Mouse (Mus musculus) cerebellum, postnatal 25 days (tissue): ENCODE data around the gene Lrrc4b.

Source experiments
- DNase-seq, 2 experiments: peaks; one replicate each; pipeline ENCODE4 v3.0.0; 2021; ENCODE audit warnings: mixed read lengths in 2 of 2

Lrrc4b gene

DNA sequence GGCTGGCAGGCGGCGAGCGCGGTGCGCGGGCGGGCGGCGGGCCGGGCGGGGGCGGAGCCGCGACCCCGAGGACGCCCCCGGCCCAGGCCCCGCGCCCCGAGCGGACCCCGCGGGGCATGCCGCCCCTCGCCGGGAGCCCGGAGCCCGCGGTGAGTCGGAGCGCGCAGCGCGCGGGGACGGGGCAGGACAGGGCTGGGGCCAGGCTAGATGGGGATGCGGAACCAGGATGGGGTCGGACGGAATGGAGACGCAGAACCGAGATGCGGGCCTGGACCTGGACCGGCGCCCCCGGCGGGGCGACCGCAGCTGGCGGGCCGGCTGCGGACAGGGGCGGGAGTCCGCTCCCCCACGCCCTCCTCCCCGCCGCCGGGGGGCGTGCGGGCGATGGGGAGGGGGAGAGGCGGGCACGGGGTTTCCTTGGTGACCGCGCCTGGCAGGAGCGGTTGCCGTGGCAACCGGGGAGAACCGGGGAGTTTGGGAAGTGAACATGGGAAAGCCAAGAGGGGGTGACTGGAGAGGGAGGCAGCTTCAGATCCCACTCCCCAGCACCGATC, at the start of gene Lrrc4b:
Lrrc4b (plus strand) TSS at position 51 of the 554 bp plus-strand sequence.
- peak; percentile 69 to 73 for DNase-seq

DNA sequence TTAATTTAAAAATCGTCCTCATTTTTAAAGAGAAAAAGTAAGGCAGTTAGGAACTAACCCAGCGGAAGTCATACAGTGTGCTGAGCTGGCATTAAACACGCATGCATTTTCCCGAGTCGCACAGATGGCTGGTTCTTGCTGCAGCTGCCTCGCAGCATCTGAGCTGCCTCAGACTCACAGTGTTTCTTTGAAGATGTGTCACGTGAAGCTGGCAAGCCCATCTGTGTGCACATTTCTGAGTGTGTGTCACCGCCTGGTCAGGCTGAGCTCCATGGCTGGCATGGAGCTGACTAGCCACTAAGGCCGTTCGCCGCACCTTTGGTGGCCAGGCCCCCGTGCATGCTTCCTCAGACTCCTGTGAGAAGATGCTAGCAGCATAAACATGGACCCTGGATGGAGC, 46.3 kb upstream of the Lrrc4b start:
- DNase-seq: peak in 1 of 2 experiments; percentile 45

DNA sequence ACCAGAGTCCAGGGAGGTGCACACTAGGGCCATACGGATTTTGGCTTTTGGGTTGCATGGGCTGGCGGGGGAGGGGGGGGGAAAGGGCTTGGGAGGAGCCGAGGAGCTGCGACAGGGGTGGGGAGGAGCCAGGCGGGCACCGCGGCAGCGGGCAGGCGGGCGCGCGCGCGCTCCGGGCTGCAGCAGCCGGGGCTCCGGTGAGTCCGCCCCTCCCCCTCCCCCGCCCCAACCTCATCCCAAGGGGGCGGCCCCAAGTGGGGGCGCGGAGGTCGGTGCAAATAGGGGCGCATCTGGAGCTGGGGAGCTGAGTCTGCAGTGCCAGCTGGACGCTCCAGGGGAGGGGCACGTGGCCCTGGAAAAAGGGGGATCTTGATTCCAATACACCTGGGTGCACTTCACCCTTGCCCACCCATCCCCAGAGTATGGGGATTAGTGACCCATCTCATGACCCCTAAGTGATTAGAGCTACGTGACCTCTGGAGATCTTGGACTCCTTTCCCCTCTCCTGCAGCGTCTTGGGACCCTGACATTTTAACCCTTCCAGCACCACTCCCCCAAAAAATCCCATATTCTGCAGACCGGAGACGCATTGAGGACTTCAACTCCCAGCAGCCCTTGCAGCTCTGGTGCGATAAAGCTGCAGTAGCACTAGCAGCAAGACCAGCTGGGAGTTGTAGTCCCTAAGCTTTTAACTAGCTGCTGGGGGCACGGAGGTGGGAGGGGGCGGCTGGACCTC, 44.7 kb upstream of the Lrrc4b start, which contains the start of gene Syt3:
Syt3 (plus strand) TSS at position 123 of the 736 bp plus-strand sequence.
- DNase-seq: peak; percentile 90

DNA sequence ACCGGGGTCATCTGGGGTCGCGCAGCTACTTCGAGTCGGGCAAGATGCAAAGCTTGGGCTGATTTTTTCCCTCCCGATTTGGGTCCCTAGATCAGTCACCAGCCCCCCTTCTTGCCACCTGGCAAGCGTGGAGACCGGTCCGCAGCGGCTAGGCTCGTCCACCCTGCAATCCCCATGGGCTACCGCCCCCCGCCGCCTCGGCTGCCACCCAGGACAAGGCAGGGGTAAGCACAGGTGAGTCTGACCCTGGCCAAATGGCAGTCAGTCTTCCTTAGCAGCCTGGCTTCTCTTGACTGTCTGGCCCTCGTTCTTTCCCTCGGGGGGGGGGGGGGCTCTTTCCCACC, 44.1 kb upstream of the Lrrc4b start:
- no peak for DNase-seq

DNA sequence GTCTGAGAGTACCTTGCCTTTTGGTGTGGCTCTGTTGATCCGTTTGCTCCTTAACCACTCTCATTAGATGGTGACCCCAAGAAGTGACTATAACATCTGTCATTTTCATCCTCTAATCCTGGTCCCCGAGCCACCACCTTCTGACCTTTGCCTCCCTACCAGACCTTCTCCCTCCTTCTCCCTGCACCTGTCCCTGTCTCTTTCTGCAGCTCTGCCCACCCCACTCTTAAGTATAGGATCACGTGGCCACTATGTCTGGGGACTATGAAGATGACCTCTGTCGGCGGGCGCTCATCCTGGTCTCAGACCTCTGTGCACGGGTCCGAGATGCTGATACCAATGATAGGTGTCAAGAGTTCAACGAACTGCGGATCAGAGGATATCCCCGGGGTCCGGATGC, 43.1 kb upstream of the Lrrc4b start, which contains the start of gene 1700008O03Rik:
1700008O03Rik (minus strand) TSS at position 101 of the 400 bp plus-strand sequence.
- no peak for DNase-seq

DNA sequence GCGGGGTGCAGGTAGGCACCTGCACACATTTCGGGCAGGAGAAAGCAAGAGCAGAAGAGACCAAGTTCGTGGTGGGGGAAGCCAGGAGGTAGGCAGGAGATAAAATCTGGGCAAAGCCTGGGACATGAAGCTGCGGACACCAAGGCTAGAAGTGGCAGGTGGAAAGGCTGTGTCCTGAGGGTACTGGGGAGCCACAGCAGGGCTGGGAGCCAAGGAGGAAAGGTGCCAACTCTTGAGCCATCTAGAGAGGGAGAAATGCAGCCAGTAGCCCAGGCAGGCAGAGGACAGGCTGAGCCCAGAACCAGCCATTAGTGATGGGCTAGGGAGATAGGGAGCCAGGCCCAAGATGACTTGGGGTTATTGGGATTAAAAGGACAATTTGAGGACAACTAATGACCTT, 37.0 kb upstream of the Lrrc4b start:
- peak; percentile 97 for DNase-seq

DNA sequence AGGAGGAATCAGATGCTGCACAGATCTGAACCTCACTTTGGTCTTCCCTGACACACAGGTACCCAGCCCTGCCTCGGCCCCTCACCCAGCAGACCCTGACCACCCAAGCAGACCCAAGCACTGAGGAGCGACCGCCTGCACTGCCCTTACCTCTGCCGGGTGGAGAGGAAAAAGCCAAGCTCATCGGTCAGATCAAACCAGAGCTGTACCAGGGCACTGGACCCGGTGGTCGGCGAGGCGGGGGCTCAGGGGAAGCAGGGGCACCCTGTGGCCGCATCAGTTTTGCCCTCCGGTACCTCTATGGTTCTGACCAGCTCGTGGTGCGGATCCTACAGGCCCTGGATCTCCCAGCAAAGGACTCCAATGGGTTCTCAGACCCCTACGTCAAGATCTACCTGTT, 36.5 kb upstream of the Lrrc4b start:
- DNase-seq: peak in 1 of 2 experiments; percentile 51

DNA sequence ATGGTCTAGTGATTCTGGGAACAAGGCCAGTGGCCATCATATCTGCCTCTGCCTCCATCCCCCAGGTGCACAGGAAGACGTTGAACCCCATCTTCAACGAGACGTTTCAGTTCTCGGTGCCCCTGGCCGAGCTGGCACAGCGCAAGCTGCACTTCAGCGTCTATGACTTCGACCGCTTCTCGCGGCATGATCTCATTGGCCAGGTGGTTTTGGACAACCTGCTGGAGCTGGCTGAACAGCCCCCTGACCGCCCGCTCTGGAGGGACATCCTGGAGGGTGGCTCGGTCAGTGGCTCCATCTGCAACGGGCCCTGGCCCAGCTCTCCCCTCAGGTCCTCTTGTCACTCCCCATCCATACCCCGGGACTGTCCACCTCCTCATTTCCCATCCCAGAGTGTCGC, 35.5 kb upstream of the Lrrc4b start:
- DNase-seq: peak; percentile 49 to 50

DNA sequence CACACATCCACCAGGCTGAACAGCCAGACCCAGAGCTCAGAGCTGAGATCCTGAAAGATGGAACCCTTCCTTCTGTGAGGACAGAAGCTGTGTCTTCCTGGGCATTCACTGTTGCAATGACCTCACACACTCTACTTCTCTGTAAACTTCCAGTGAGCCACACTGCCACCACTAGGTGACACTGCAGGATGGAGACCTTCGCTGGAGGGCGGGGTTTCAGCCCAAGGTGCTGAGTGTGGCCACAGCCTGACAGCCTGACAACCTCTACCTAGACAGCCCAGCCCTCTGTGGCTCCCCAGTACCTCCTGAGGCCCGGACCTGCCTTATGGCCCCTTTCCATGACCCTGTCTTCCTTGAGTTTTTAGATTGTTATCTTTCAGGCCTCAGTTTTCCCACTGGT, 30.2 kb upstream of the Lrrc4b start:
- peak; percentile 71 to 83 for DNase-seq

DNA sequence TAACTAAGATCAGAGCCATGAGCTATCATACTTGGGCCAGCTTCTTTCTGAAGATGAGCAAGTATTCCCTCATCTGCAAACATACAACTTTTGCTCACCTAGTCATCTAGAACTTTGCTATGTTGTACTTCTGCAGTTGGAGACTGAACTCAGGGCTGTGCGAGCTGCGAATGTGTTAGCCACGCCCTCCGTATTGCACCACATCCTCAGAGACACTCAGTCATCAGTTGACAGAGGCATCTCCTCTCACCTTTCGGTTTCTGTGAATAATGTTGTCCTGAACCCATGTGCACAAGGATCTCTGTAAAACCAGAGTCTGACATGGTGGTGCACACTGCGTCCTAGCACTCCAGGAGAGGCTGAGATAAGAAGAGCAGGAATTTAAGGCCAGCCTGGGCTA, 27.1 kb upstream of the Lrrc4b start:
- no peak for DNase-seq

DNA sequence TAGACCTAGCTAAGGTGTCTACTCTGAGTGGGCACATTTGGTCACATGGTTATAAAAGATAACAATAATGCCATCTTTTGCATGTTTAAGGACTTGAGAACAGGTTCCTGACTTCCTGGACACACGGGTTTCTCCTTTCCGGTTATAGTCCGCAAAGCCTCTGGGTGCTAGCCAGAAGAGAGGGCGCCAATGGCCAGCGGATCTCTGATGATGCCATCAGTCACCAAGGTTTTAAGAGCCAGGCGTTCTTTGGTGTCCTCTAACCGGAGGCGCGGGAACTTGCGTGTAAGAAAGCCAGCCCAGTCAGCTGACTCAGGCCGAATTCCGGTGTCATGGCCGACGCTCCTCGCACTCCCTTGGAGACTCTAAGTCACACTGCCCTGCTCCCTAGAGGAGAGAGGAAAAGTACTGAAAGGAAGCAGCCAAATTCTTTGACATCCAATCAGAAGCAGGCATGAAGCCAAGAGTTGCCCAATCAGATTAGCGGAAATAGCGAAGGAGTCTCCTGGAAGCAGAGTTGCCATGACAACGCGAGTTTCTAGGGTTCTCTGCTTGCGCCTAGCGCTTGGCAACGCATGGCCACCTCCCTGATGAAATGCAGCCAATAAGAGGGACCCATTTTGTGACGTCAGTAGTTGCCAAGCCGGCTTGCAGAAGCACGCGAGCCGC, 23.3 kb upstream of the Lrrc4b start:
- DNase-seq: peak; percentile 89 to 95

DNA sequence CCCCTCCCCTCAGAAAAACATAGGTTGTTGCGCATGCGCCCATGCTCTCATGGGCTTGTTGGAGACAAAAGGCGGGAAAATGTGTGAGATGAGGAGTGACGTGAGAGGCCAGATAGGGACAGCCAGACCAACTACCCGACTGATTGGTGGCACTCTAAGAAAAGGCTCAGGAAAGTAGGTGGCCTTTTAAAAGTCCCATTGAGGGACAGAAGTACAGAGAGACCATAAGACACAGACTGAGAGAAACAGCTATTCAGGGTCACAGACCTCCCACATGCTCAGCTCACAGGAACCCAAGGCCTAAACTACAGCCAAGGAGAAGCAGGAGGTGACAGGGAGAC, 22.8 kb upstream of the Lrrc4b start:
- DNase-seq: no peak

DNA sequence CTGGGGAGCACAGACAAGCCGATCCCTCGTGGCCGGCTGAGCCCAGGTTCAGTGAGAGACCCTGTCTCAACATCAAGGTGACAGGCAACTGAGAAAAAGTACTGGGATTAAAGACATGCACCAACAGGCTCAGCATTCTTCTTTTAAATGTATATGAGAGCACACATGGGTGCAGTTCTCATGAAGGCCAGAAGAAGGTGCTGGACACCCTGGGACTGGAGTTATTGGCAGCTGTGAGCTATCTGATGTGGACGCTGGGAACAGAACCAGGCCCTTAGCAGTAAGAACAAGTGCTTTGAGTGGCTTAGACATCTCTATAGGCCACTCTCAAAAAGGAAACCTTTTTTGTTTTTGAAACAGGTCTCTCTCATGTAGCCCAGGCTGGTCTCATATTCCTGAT, 17.7 kb upstream of the Lrrc4b start:
- no peak for DNase-seq

DNA sequence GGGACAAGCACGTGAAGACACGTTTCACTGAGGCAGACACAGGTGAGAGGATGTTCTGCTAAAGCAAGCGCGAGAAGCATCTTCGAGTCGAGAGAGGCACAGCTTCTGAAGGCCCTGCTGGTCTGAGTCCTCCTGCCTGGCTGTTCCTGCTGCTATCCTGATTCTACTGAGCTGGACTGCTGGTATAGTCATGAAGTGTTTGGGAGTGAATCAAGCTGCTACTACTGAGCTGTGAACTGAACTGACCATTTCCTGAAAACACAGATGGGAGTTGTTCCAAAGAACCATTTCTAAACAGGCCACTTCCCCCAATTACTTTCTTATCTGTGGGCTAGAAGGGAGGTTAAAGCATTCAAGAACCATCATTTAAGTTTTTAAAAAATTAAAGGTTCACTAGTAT, 15.5 kb upstream of the Lrrc4b start:
- no peak for DNase-seq

DNA sequence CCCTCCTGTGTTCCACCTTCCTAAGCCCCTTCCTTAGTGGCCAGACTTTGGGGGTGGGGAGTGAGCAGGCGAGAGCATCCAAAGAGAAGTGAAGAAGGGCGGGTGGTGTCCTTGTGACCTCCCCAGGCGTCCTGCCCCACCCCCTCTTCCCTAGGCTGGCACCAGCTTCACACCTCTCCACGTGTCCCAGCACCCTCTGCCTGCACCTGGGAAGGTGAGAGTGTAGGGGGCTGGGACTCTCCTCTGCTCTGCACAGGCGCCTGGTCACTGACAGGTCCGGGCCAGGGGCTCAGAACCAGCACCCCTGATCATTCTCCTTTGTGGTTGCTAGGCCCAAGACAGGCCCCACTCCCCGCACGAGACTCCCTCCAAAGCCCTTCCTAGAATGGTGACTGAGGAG, 1.2 kb upstream of the Lrrc4b start:
- peak in 1 of 2 experiments; percentile 43 for DNase-seq

DNA sequence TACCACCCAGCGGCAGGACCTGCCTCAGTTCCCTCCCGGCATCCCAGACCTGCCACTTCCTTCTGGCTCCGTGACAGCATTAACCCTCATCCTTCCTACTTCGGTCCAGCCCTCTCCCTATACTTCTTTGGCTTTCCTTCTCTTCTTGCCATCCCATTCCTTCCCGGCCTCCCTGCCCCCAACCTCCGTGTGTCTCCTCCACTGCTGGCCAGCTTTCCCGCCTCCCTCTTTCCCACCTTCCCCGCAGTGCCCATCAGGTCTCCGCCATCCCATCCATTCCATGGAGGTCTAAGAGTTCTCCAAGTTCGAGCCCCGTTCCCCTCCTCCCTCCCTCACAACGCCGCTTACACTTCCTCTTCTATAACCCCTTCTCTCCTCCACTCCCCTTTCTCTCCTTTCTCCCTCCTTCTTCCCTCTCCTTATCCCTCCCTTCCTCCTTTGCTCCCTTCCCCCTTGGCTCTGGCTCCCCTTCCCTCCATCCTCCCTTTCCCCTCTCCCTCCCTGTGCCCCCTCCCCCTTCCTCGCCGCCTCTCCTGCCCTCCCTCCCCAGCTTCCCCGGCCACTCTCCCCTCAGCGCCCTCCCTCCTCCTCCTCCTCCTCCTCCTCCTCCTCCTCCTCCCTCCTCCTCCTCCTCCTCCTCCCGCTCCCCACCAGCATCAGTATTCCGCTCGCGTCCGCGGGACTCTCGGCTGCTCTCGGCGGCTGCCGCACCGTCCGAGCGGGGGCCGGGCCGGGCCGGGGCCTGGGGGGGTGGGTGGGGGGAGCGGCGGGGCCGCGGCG, 457 bp upstream of the Lrrc4b start:
- DNase-seq: peak; percentile 53 to 76

DNA sequence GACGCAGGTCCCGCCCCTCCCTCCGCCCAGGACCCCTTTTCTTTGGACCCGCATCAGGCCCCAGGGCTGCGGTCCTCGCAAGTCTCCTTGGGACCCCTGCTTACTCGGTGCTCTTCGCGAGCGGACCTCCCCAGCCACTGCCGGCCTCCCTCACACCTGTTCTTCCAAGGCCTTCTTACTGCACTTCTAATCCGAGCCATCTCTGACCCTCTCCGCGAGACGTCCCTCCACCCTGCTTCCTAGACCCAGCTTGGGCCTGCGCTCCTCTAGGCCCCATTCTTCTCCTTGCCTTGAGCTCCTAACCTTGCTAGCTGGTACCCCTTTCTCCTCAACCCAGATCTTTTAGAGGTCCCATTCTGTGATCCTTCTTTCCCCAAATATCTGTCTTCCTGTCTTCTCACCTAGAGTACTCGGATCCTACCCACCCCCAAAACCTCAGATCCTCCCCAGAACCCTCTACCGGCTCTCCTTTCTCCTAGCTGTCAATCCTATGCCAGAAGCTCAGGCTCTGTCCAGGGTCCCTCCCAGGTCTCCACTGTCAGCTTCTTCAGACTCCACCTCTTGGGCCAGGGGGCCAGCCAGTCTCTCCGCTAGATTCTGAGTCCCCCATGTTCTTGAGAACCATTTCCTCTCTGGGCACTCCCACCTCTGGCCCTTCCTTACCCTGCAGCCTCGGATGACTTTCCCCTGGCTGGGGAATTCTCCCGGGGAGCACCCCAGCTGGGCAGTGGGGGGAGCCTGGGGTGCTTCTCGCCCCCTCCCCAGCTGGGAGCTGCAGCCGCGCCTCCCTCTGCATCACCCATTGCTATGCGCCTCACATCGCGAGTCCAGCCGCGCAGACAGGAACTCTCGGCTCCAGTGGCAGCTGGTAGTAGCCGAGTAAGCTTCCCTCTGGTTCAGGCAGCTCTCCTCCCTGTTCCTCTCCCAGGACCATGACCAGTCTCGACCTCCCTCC, 993 bp downstream of the Lrrc4b start:
- peak; percentile 51 to 57 for DNase-seq

DNA sequence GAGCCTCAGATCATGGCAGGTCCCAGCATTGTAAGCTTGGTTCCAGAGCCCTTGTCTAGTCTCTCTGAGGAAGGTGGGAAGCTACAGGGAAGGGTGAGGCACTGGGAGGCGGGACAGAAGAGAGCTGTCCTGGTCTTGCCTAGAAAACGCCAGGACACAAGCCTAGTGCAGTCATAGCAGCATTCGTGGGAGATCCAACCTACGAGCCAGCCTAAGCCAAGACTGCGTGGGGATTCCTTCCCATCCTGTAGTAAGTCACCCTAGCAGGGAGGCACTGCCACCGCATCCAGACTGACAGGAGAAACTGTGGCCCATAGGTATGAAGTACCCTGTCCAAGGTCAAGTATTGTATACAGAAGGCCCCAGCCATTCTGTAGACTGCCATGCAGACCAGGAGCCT, 3.7 kb downstream of the Lrrc4b start:
- peak in 1 of 2 experiments; percentile 4 for DNase-seq

DNA sequence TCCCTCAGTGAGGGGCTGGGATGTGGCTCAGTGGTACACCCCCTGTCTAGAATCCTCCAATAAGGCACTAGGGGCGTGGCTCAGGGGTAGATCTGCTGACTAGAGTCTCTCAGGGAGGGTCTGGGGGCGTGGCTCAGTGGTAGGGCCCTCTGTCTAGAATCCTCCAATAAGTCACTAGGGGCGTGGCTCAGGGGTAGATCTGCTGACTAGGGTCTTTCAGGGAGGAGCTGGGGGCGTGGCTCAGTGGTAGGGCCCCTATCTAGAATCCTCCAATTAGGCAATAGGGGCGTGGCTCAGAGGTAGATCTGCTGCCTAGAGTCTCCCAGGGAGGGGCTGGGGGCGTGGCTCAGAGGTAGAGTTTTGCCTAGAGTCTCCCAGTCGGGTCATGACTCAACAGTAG, 4.6 kb downstream of the Lrrc4b start:
- DNase-seq: peak; percentile 9 to 48

DNA sequence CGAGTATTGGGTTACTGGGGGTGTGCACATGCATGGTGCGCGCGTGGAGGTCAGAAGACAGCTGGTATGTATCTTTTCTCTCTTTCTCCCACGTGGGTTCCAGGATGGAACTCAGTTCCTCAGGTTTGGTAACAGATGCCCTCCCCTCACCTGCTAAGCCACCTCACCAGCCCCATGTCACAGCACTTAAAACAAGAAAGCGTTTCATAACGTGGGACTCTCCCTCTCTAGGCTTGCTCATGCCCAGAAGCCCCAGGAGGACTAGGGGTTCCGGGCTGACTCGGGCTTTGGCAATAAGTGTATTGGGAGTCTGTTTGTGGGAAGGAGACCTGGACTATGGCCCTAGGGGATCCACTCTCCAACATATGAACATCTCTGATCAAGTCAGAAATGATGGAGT, 5.3 kb downstream of the Lrrc4b start:
- DNase-seq: peak in 1 of 2 experiments; percentile 4

DNA sequence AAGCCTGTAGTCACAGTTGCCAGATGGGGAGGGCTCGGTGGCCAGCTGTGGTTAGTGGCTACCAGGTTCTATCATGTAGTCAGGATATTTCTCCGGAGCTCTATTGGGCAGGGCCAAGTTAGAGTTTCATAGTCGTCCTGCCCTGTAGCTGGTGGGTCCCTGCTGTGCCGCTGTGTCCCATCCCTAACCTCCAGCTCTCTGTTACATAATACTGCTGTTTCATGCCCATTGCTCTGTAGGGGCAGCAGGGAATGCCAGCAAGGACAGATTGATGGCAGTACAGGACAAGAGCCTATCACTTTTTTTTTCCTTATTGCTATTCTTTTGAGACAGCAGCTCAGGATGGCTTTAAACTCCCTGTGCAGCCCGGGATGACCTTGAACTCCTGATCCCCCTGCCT, 7.0 kb downstream of the Lrrc4b start:
- peak; percentile 60 to 66 for DNase-seq

DNA sequence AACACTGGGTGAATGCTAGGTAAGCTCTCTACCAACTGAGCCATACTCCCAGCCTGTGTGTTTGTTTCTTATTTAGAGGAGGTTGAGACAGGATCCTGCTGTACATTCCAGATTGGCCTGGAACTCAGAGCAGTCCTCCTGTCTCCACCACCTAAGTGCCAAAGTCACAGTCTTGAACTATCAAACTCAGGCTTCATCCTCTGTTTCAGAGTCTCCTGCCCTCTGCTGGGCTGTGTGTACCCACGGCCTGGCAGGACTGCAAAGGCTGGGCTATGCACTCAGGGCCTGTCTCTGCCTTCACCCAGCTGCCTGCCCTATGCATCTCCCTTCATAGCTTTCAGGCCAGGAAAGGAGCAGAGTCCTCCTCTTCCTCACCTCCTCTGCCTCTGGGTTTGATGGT, 7.4 kb downstream of the Lrrc4b start:
- DNase-seq: peak; percentile 53 to 66
